Mouse (Mus musculus) ES-E14 (cell line): ENCODE results near the gene Ctnna3. TPM values are rescaled to one million over a fixed set of nuclear protein-coding genes. Genes with fewer than 3 reads are reported as not detected.

ENCODE experiments used
- DNase-seq: peaks from one replicate; pipeline ENCODE4 v3.0.0-alpha.2; 2013; ENCODE audit warnings: low read depth, low spot score
- H3K27ac ChIP-seq: 2 replicates; pipeline ENCODE4 v1.5.1; 2012; ENCODE audit warnings: low read depth, mild to moderate bottlenecking, low read length, moderate library complexity, mixed read lengths; ENCODE audit not compliant: poor library complexity, insufficient read depth, severe bottlenecking
- H3K36me3 ChIP-seq: 2 replicates; pipeline ENCODE4 v1.6.1; 2012; ENCODE audit warnings: mild to moderate bottlenecking, low read length, moderate library complexity, mixed read lengths; ENCODE audit not compliant: control insufficient read depth, poor library complexity, insufficient read depth, severe bottlenecking
- H3K4me1 ChIP-seq, 2 experiments: fragments of 150-350 bp in 1 of 2; sonication (generic) in 1 of 2; 2 replicates each; pipeline ENCODE4 v1.6.1; 2012; ENCODE audit warnings: low read length in 2 of 2, mild to moderate bottlenecking in 1 of 2, mixed read lengths in 1 of 2; ENCODE audit not compliant: control insufficient read depth in 2 of 2, insufficient read depth in 2 of 2, poor library complexity in 1 of 2
- H3K4me3 ChIP-seq, 2 experiments: fragments of 150-350 bp in 1 of 2; sonication (generic) in 1 of 2; 2 replicates each; pipeline ENCODE4 v1.5.1; 2012; ENCODE audit warnings: low read length in 2 of 2, low read depth in 1 of 2, mild to moderate bottlenecking in 1 of 2, mixed read lengths in 1 of 2; ENCODE audit not compliant: insufficient read depth in 1 of 2, poor library complexity in 1 of 2, severe bottlenecking in 1 of 2
- H3K9ac ChIP-seq: 2 replicates; pipeline ENCODE4 v1.6.1; 2012; ENCODE audit warnings: low read depth, mild to moderate bottlenecking, low read length, mixed read lengths; ENCODE audit not compliant: poor library complexity, insufficient read depth, severe bottlenecking
- H3K9me3 ChIP-seq: fragments of 150-350 bp; sonication (generic); 2 replicates; pipeline ENCODE4 v1.6.1; 2012; ENCODE audit warnings: low read depth, mild to moderate bottlenecking, low read length; ENCODE audit not compliant: control insufficient read depth, insufficient read depth
- CHD2 ChIP-seq: IDR thresholded peaks from 2 replicates; pipeline ENCODE4 v1.6.1; 2014; ENCODE audit warnings: mild to moderate bottlenecking, low read depth, low read length, inconsistent platforms
- HCFC1 ChIP-seq: IDR thresholded peaks from 2 replicates; pipeline ENCODE4 v1.6.1; 2012; ENCODE audit warnings: low read length, inconsistent platforms, borderline replicate concordance; ENCODE audit not compliant: insufficient read depth
- MAFK ChIP-seq: IDR thresholded peaks from 2 replicates; pipeline ENCODE4 v1.6.1; 2014; ENCODE audit warnings: mild to moderate bottlenecking, low read depth, low read length, inconsistent platforms; ENCODE audit not compliant: insufficient read depth
- ZC3H11A ChIP-seq: IDR thresholded peaks from 2 replicates; pipeline ENCODE4 v1.6.1; 2012; ENCODE audit warnings: low read depth, mild to moderate bottlenecking, inconsistent platforms, low read length, borderline replicate concordance
- ZNF384 ChIP-seq: IDR thresholded peaks from 2 replicates; pipeline ENCODE4 v1.6.1; 2012; ENCODE audit warnings: low read depth, low read length, inconsistent platforms
- in situ Hi-C, 2 experiments: fragments of 600-800 bp; cut with MboI; formaldehyde crosslinking; loops; one replicate each; pipeline ENCODE4 v1.15.1; 2025; ENCODE audit warnings: low sequenced_read_pairs in 2 of 2, inconsistent platforms in 1 of 2; ENCODE audit not compliant: unreplicated experiment in 2 of 2
- total RNA-seq: library from RNA; depleted of rRNA; stranded (reverse); fragments of 300-350 nt; gene quantifications from 2 replicates; pipeline ENCODE4 v1.2.3, GENCODE M21; 2012

The Ctnna3 gene
- total RNA-seq, 1 experiment = not detected

DNA sequence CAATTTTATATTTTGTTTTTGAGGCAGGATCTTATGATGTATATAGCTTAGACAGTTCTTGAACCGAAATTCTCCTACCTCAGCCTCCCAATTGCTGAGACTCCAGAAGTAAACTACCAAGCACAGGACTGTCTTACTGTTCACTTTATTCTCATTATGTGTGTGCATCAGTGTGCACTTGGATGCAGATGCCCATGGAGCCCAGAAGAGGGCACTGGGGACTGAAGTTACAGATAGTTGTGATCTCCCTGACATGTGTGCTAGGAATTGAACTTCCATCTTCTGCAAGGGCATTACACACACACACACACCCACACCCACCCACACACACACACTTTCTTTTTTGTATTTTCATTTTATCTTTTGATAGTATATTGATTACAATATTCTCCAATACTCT is 666.6 kb downstream of the Ctnna3 start:
- no peak for TF ChIP-seq ZC3H11A
- no peak for TF ChIP-seq ZNF384
- TF ChIP-seq CHD2 = no peak
- TF ChIP-seq MAFK = no peak
- TF ChIP-seq HCFC1 = no peak
- no peaks in the 10 kb centered on the region for H3K4me1 ChIP-seq
- no peak overlapping the region for H3K9ac ChIP-seq
- DNase-seq = no peak
- in situ Hi-C loops = no loop called here
- H3K27ac ChIP-seq = no peak overlapping the region
- no peaks in the 10 kb centered on the region for H3K9me3 ChIP-seq
- H3K4me3 ChIP-seq = no peak overlapping the region
- no peaks in the 10 kb centered on the region for H3K36me3 ChIP-seq

DNA sequence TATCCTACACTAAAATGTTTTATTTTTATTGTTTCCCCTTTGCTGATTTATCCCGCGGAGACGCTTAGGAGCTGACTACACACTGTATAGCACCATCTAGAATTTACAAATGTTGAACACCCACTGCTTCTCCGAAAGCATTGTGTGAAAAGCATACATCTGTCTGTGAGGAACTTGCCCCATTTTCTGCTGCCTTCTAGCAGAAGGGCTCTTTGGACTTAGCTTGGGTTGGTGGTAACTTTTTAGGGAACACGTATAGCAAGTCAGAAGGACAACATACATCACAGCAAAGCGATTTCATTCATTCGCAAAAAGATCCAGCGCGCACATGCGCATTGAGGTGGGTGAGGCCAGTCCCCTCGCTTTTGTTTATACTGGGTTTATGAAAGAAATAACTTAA is 685.3 kb downstream of the Ctnna3 start:
- TF ChIP-seq HCFC1 = no peak
- no peak overlapping the region for H3K27ac ChIP-seq
- no peaks in the 10 kb centered on the region for H3K4me1 ChIP-seq
- DNase-seq = no peak
- H3K4me3 ChIP-seq = no peak overlapping the region
- no peaks in the 10 kb centered on the region for H3K36me3 ChIP-seq
- H3K9ac ChIP-seq = no peak overlapping the region
- H3K9me3 ChIP-seq = no peaks in the 10 kb centered on the region
- in situ Hi-C loops = no loop called here

DNA sequence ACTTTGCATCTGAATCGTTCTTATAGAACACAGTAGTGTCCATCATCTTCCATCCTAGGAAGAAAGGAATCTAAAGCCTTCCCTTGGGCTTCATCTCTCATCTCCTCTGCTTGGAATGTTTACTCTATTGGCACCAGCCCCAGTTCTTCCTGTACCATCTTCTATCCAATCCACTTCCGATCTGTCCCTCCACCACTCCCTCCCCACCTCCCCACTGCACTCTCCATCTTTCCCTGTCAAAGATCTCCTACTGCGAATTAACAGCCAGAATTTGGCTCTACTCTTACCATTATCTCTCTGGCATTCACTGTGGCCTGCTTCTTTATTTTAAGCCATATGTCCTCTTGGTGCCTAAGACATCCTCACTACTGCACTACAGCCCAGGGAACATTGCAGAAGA is 688.9 kb downstream of the Ctnna3 start:
- no peak overlapping the region for H3K4me3 ChIP-seq
- no peak overlapping the region for H3K9ac ChIP-seq
- in situ Hi-C loops = no loop called here
- H3K9me3 ChIP-seq = no peaks in the 10 kb centered on the region
- no peak overlapping the region for H3K27ac ChIP-seq
- DNase-seq = no peak
- no peak for TF ChIP-seq HCFC1
- no peak for TF ChIP-seq CHD2
- no peak for TF ChIP-seq ZNF384
- TF ChIP-seq ZC3H11A = no peak
- H3K4me1 ChIP-seq = no peaks in the 10 kb centered on the region
- no peaks in the 10 kb centered on the region for H3K36me3 ChIP-seq

DNA sequence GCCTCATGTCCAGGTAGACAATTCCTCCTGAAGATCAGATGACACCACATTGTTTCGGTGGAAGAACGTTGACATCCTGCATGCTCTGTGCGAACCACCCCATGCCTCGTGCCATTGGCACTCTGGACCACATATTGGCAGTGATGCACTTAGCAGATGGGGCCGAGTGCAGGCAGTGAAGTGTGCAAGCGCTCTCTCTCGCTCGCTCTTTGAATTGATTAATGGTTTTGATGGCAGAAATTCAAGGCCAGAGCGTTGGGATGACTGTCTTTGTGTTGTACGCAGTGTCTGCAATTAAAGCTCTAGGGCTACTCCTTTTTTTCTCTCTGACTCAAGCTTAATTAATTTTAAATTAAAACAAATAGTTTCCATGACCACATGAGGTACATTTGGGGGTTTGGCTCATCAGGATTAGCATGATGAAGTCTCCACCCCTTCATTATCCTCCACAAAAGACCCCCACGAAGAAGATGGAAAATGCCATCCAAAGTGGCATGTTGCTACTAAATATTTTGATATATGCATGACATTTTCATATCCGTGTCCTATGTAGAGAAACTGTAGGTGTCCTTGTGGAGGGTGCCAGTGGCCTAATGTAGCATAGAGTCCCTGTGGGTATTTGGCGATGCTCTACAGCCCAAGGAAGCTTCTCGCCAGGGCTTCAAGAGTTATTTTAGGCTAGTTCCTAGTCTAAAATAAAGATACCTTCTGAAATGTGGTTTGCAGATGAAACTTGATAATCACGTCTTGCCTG is 700.7 kb downstream of the Ctnna3 start:
- TF ChIP-seq ZC3H11A (no peak), HCFC1 (no peak), CHD2 (no peak), ZNF384 (no peak), MAFK (no peak)
- H3K4me1 ChIP-seq = no peaks in the 10 kb centered on the region
- H3K4me3 ChIP-seq = no peak overlapping the region
- H3K9ac ChIP-seq = no peak overlapping the region
- in situ Hi-C loops = no loop called here
- no peak for DNase-seq
- H3K27ac ChIP-seq = no peak overlapping the region
- no peaks in the 10 kb centered on the region for H3K36me3 ChIP-seq
- H3K9me3 ChIP-seq = no peaks in the 10 kb centered on the region

DNA sequence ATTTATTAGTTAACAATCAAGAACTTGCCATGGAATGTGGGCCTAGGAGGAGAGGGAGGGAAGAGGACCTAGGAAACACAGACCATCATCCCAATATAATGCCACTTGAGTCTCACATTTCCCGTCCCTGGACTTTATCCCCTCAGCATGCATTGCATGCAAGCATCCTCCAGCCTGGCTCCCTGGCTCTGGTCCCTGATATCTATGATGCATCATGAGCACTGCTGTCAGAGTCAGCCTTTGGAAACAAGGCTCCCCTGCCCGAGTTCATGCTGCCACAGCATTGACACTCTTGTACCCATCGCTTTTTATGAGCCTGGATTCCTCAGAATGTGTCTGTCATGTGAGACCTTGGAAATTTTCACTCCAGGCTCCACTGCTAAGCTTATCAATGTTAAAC is 703.6 kb downstream of the Ctnna3 start:
- TF ChIP-seq CHD2 (no peak), ZC3H11A (no peak), ZNF384 (no peak), HCFC1 (no peak), MAFK (no peak)

More for the DNA sequence above, 703.6 kb downstream of the Ctnna3 start:
- Histone ChIP-seq H3K4me3 (no peak overlapping the region), H3K9me3 (no peaks in the 10 kb centered on the region), H3K9ac (no peak overlapping the region), H3K36me3 (no peaks in the 10 kb centered on the region), H3K27ac (no peak overlapping the region), H3K4me1 (no peaks in the 10 kb centered on the region)
- in situ Hi-C loops = no loop called here
- no peak for DNase-seq
